Mouse (Mus musculus) heart, postnatal 25 days (tissue): ENCODE measurements around the gene Egf. TPM values are rescaled to one million over a fixed set of nuclear protein-coding genes. Genes with fewer than 3 reads are reported as not detected.
A peak's percentile ranks its signal among the peaks of the same experiment; 100 is the strongest.
"Not testable (repeated sequence)": the region's sequence is repeated elsewhere in the genome, so short reads cannot be mapped to it uniquely, and the experiment has no call there.

Source experiments
- DNase-seq: peaks from one replicate; pipeline ENCODE4 v3.0.0; 2022; ENCODE audit warnings: low spot score
- intact Hi-C: fragments of 180-260 bp; cut with DNase I; formaldehyde crosslinking; loops from one replicate; pipeline ENCODE4 v1.15.1; 2025
- total RNA-seq, 2 experiments: library from RNA; stranded (reverse); gene quantifications; 2 replicates each; pipeline ENCODE4 v1.2.3; 2021

Gene Egf
- 1 to 10 TPM; 1.4 to 1.7 TPM for total RNA-seq

DNA sequence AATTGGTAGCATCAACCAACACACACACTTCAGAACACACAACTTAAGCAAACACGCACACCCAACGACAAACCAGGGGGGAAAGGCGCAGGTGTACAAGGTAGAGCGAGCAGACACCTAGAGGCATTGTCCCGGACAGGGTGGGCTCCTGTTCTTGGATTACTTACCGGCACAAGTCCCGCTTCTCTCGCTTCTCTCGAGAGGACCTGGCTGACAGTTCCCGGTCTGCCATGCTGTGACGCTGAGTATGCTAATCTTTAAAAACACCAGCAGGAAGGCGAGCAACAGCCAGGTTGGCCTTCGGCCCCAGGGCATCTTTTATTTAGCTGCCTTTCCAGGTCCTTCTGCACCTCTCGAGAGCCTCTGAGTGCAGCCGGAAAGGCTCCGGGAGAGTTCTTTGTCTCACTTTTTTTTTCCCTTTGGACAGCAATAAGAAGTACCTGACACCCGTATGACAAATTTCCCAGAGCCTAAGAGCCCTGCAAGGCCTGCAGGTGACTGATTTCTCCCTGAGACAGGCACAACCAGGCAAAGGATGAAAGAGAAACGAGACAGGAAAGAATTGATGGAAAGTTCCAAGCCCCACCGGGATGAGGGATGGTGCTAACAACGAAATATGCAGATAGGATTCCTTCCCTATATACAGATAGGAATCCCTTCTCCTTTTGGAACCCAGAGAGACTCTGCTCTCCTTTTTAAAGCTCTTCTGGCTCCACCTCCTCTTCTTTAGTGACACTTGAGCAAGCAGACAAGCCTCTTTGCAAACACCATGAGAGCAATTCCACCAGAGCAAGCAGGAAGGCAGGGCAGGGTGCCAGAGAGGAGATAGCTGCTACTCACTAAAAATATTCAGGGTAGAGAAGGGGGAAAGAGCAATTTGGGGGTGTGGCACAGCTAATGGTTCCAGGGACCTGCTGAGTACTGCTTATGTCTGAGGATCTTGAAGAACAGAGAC is at the start of gene Egf:
Egf (minus strand) TSS at position 667 of the 955 bp plus-strand sequence.
- DNase-seq = no peak
- intact Hi-C loops = no loop called here

DNA sequence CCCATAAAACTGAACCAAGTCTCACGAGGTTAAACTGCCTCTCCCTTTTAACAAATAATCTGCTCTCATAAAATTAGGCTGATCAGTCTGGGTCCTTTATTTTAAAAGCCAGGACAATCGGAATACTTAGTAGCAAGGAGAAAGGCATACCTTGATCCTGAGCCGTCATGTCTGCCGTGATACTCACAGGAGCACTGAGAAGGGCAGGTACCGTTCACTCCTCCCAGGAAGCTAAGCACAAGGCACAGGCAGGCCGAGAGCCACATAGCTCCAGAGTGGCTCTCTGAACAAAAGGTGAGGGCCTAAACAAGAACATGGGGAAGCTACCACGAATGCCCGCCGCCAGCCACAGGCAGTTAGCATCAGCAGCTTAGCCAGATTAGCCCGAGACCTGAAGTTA is 48.6 kb upstream of the Egf start, which contains the start of gene Lrit3:
Lrit3 (minus strand) TSS at position 266 of the 400 bp plus-strand sequence.
- intact Hi-C loops = no loop called here
- DNase-seq = no peak

DNA sequence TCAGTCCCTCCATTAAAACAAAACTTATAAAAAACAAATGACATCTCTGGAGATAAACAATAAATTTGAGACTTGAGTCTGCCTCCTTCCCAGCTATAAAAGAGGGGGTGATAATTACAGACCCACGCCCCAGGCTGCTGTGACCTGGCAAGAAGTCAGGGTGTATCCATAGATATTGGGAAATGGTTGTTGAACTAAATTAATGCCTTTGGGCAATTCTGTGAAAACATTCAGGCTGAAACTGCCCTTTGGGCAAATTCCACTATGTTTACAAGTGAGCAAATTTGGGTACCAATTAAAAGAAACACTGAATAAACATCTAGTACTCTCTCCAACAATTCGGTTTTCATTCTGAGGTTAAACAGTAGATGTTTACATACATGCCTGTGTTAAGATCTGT is 43.9 kb upstream of the Egf start:
- DNase-seq = no peak
- intact Hi-C loops = no loop called here

DNA sequence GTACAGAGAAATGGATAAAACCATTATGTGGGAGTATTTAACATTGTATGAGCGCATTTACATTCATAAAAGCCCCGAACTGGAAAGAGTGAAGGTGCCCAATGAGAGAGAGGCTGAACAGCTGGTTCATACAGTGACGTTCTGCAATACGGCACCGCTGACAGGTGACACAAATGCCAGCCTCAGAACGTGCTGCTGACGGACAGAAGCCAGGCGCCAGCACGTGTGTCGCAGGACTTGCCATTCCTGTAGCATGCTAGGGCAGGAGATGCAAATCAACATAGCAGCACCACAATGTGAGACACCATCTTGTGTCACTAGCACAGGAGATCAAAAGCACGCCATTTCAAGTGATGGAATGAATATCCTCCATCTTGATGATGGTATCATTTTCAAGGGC is 43.4 kb upstream of the Egf start:
- intact Hi-C loops = no loop called here
- no peak for DNase-seq

DNA sequence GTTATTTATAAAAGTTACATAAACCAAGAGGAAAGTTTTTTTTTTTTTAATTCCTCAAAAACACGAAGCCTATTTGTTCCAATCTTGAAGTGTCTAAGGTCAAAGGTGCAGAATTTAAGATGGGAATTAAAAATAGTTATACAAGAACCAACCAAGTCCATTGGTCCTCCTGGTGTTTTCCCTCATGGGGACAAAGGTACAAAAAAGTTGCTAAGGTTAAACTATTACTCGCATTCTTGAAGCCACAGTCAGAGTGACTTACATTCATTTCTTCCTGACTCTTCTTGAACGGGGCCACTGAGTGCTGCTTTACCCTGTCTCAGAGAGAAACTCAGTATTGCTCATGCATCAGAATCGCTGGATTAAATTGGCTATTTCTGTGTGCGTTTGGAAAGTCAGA is 42.2 kb upstream of the Egf start:
- intact Hi-C loops = no loop called here
- no peak for DNase-seq

DNA sequence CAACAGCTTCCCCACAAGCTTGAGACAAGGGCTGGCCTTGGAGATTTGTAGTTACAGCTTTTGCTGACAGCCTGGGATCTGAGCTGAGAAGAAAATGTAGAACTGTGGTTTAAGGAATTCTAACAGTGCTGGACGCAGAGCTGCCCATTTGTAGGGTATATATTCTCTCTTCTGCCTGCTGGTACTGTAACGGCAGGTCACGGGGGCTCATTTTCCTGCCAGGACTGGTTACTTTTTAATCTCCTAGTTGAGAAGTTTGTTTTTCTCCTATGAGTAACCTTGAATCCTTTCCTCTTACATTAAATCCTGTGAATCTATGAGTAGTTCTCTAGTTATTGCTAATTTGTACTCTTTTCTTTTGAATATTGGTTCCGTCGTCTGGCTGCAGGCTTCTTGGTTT is 38.7 kb upstream of the Egf start:
- intact Hi-C loops = no loop called here
- no peak for DNase-seq

DNA sequence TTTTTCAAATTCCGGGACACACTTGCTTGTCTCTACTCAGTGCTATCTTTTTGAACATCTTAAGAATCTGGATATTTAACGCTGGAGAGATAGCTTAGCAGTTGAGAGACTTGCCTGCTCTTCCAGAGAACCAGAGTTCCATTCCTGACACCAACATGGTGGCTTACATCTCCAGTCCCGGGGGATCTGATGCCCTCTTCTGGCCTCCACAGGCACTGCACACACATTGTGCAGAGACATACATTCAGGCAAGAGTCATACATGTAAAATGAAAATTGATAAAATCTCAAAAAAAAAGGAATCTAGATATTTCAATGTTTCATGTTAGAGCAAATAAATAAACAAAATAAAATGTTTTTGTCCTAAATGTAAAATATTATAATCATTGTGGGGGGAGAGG is 27.6 kb upstream of the Egf start:
- intact Hi-C loops = no loop called here
- no peak for DNase-seq

DNA sequence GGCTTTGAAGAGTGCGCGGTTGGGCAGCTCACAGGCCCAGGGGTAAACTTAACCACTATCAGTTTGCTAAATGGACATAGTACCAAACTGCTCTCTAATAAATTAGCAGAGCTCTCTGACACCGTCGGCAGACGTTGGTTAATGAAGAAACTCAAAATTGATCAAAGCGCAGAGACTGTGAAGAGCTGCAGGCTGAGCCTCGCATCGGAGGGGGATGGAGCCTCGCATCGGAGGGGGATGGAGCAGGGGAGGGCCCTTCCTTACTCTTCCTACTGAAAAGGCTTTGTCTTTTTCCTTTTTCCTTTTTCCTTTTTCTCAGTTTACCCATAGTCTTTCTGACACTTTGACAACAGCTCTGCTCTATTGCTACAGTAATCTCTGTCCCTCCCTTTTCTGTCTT is 26.3 kb upstream of the Egf start:
- intact Hi-C loops = no loop called here
- no peak for DNase-seq

DNA sequence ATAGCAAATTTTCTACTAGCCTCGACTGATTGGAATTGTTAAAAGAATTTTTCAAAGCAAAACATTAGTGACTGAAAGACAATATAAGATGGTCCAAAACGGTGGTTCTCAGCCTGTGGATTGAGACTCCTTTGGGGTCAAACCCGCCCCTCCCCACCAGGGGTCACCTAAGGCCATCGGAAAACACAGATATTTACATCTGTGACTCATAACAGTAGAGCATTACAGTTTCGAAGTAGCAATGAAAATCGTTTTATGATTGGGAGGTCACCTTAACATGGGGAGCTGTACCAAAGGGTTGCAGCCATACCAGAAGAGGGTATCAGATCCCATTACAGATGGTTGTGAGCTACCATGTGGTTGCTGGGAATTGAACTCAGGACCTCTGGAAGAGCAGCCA is 16.1 kb upstream of the Egf start:
- no peak for DNase-seq
- intact Hi-C loops = no loop called here

DNA sequence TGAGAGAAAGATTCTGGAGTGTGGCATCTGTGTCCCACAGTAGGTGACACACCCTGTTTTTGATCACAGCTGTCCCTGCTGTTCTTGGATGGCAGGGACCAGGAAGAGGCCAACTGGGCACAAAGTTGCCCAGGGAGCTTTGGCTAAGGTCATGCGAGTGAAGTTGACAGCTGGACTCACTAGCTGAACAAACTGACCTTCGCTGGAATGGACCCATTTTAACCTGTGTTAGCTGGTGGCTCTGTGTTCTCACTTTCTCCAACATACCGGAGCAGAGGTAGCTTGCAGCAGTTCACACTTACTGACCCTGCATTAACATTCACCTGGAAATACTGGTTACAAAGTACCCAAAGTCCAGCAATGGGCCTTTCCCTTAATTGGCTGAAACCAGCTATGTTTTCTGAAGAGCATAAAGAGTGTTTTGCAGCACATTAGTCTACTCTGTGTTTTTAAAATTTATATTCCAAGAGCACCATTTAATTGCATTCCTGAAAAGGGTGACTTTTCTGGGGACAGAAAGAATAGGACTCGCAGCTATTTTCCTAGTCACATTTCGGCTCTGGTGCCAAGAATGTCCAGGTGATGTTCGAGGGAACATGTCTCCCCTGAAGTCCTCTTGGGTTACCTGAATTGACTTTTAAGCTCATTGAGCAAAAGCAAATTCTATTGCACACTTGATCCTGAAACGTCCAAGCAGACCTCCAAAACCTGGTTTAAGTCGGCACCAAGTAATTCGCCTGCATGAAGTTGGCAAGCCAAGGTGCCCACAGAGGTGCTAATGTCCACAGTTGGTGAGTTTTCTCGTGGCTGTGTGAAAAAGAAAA is 12.1 kb upstream of the Egf start:
- intact Hi-C loops = no loop called here
- no peak for DNase-seq

DNA sequence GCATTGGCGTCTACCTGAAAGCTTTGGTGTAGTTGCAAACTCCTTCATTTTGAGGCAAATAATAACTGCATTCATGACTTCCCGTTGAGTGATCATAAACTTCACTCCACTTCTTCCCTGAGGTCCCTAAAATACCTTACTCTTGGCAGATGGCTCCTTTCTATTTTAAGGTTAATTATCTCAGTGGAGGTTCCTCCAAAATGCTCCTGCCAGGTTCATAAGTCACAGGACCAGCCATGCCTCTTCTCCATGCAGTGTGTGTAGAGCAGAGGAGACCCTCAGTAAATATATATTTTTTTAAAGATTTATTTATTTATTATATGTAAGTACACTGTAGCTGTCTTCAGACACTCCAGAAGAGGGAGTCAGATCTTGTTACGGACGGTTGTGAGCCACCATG is 11.0 kb upstream of the Egf start:
- intact Hi-C loops = no loop called here
- DNase-seq = no peak

DNA sequence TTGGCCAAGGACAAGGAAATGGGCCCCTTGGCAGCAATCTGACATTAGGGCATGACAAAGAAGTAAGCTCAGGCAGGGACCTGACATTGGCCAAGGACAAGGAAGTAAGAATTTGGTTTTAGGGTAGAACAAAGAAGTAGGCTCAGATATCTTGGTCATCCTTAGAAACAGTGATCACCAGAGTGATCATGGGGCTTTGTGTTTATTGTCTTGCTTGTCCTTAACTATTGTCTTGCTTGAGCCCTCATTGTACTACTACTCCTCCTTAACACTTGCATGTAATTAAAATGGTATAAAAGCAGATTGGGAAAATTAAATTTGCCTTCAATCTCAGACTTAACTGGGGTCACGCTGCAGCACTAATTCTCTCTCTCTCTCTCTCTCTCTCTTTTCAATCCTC is 2.5 kb upstream of the Egf start:
- intact Hi-C loops = not testable (repeated sequence)

DNA sequence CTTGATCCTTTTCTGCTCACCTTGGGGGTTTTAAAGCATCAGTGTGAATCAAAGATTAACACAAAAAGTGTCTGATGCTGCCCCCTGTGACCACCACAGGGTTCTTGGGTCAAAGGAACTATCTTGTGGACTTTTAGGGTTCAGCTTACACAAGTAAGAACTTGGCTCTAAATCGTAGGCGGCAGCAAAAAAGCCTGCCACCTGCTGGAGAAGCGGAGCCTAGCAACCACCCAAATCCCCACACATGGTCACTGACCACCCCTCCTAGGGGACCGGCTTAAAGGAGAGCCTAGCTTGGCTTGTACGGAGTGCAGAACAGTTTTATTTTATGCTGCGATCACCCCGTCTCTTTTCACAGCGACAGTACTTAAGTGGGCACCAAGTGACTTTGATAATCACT is 10.3 kb downstream of the Egf start:
- no peak for DNase-seq
- intact Hi-C loops = no loop called here

More for the DNA sequence above, 2.5 kb upstream of the Egf start:
- DNase-seq = not testable (repeated sequence)

DNA sequence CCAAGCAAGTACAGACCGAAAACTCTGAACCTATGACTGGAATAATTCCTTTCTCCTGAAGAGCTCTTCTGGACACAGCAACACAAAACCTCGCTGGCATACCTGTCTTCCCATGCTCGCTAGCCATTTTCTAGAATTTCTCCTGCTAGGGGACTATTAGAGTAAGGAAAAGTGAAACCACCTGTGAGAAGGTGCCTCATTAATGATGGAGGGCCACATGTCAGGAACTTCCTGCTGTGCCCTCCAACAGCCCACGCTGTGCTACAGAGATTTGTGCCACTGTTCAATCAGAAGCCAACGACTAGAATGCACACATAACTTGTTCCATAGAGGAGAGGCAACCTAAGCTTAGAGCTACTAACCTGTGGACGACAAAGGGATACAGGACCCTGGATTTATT is 12.3 kb downstream of the Egf start:
- intact Hi-C loops = no loop called here
- no peak for DNase-seq

DNA sequence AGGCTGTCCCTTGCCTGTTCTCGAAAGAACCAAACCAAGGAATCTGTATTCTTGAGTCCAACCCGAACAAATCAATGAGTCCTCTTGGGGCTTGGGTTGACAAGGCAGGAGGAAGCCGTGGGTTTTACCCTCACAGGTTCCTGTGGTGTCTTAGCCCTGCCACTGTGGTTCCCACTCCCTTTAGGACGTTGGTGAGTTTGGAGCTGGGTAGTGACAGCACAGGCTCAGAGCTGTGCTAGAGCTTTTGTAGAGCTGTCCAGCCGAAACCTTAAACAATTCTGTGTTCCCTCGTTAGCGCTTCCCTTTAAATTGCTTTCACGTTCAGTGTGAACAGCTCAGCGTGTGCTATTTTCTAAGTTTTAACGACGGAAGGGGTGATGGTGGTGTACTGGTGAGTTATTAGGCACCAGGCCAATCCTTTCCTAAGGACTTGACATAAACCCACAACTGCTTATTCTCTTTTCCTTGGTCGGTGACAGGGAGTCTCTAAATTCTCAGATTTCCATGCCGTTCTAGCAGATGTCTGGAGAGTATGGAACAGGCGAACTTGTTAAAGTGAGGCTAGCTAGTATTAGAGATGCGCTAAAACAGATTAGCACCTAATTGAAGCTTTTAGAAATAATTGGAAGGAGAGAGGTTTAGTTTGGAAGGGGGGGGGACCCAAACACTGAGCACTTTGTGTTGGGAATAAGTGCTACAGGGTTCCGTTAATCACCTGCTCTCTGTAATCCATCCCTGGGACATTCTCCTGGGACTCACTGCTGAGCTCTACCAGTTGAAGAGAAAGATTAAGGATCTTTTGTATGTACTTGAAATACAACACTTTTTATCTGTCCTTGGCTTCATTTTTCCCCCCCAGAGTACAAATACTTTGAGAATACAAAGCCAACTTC is 16.6 kb downstream of the Egf start:
- DNase-seq = no peak
- intact Hi-C loops = no loop called here

DNA sequence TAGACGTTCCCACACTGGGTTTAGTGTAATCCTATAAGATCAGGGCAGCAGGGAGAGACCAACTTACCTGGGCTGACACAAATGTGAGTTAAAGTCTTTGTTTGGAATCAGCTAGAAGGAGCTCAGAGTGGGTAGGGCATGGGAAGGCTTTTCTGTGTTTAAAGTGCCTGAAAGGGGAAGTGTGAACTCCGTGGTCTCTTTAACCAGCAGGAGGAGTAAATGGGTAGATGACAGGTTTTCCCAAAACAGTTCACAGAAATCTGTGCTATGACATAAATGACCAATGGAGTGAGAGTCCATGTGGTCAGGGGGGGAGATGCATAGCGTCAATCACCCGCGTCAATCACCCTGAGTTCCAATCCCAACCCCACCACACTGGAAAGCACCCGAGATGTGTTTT is 23.5 kb downstream of the Egf start:
- intact Hi-C loops = no loop called here
- DNase-seq = no peak

DNA sequence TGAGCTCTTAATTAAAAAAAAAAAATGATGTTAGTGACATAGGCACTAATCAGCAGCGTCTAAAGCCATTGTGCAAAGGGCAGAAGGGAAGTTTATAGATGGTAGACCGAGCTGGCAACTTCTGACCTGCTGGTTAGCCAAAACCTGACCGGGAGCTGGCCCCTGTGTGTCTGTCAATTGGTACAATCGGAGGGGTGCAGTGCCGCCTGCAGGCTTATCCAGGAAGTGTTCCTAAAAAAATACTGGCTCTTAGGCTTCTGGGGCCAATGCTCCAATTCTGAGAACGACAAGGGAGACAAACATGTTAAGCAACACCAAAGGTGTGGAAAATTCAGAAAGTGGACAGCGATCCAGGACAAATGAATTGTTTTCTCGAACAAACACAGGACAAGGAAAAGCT is 24.7 kb downstream of the Egf start:
- no peak for DNase-seq
- intact Hi-C loops = no loop called here

DNA sequence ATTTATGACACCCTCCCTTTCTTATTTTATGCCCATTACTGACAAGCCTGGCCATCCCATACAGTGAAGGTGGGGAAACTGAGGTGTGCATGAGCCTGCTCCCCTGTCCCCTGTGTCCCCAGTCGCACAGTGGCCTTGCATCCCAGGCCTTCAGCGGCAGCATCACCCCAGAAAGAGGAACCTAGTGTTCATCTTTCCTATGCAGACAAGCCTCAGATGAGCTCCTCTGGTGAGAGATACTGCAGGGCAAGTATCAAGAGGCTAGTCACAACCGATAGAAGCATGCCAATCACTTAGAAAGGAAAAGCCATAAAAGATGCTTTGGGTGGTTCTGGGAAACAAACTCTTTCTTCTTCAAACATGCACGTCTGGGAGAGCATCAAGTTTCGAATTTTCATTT is 25.2 kb downstream of the Egf start:
- DNase-seq = no peak
- intact Hi-C loops = loop anchor here (10.0 kb wide), 1 partner anchor 995 kb away; no protein-coding TSS in a partner anchor

DNA sequence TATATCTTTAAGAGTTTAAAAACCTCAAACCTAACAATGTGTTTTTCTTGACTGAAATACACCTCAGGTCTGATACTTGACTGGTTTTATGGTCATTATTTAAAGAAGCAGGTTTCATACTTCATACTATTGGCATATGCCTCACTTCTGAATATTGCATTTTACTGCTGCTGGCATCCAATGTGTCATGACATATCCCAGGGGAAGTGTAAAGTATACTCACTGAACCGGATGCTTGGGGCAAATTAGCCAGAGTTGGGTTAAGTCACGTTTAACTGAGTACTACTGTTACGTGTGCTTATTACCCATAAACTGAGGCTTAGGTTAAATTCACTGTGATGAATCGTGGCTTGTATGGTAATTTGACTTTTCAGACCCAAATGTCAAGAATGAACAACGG is 29.5 kb downstream of the Egf start:
- intact Hi-C loops = loop anchor here (10.0 kb wide), 1 partner anchor 999 kb away; no protein-coding TSS in a partner anchor
- no peak for DNase-seq

DNA sequence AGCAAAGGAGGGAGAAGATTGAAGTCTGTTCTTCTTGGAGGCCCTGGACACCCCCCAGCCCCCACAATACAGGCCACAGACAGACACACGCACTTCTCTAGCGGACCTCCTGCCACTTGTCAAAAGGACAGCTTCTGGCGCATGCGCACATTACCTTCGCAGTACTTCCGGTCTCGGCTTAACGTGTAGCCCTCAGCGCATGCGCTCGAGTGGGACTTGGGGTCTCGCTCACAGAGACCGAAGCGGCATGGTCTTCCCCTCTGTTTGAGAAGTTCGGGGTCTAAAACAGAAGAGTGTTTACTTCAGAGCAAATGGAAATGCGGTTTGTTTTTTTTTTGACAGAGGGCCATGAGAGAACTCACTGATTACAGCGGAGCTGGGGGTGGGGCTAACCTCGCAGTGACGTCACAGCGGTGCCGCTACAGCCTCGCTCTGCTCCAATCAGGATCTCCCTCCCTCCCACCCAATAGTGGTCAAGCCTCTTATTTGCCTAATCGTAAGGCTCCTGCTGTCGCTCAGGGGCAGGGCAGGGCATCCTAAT is 30.1 kb downstream of the Egf start:
- intact Hi-C loops = loop anchor here (5.0 to 10.0 kb wide), 2 partner anchors 107 to 1000 kb away; partner anchors contain the start of gene Gar1
- DNase-seq = peak; percentile 86
